Mouse (Mus musculus): ENCODE measurements around the gene Il17re. TPM values are rescaled to one million over a fixed set of nuclear protein-coding genes. Genes with fewer than 3 reads are reported as not detected.
A peak's percentile ranks its signal among the peaks of the same experiment; 100 is the strongest.

Il17re gene
- polyA plus RNA-seq, 1 experiment from 2014 or later = 12.0 TPM

DNA sequence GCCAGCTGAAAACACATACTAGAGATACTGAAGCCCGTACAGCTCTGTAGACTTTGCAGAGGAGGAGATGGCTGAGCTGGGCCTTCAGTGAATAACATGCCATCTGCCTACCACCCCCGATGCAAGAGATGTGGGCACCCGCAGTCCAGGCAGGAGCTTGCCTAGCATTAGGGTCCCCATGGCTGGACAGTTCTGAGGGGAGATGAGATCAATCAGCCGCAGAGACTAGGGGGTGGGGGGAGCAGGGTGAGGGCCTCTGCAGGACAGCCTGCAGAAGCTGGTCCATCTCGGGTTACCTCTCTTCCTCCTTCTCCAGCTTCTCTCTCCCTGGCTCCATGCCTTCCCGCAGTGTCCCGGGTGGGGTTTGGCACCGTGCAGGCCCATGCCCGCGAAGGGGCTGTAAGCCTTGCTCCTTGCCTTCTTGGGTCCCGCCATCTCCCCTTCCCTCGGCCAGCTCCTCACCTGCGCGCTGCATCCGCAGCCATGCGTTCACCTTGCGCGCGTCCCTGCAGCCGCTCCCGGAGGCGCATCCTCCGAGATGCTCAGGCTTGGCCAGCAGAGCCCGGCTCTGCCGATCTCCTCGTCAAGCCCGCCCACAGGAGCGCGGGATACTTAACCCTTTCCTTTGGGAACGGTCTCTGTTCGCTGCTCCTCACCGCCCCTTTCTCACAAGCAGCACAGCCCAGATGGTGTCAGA, 43.3 kb downstream of the Il17re start, which contains the start of gene Prrt3:
Prrt3 (minus strand) TSS at position 544 of the 697 bp plus-strand sequence.
- Histone ChIP-seq H3K36me3 (ENCODE audit: insufficient read depth) (no peaks in the 10 kb centered on the region), H3K4me3 (ENCODE audit: low read depth, low read length) (peak within 1 kb of the TSS; percentile 32), H3K4me2 (peak within 1 kb of the TSS; percentile 60), H3K4me1 (ENCODE audit: insufficient read depth) (no peaks in the 10 kb centered on the region), H3K9me3 (ENCODE audit: low read depth, low read length) (no peaks in the 10 kb centered on the region), H3K27ac (ENCODE audit: low read depth) (no peak within 1 kb of the TSS), H3K27me3 (ENCODE audit: insufficient read depth, low read length) (peaks cover 26% of the 10 kb centered on the region), H3K9ac (peak within 1 kb of the TSS; percentile 46)
- ATAC-seq (ENCODE audit: insufficient read depth) = 0 out of 2 replicates have a peak, but pooled peaks have one; percentile 21
- DNase-seq = peak; percentile 25
- TF ChIP-seq CTCF (IDR thresholded peaks at IDR 0.05; ENCODE audit: low read depth) = no peak
- 3% methylated on average over 32 of the region's 32 CpGs for WGBS

DNA sequence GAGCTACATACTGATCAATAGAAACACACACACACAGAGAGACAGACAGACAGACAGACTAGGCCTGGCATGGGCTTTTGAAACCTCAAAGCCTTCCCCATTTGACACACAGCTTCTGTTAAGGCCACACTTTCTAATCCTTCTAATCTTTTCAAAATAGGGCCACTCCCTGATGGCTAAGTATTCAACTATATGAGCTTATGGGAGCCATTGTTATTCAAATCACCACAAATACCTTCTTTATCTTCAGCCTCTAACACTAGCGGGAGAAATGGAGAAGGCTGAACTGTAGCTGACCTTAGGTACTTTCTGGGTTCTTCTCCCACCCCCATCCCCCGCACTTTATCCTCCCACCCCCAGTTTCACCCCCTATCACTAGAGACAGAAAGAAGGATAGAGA, 44.5 kb downstream of the Il17re start:
- no peaks in the 10 kb centered on the region for H3K36me3 ChIP-seq (ENCODE audit: insufficient read depth)
- H3K4me1 ChIP-seq (ENCODE audit: insufficient read depth) = no peaks in the 10 kb centered on the region
- peaks cover 26% of the 10 kb centered on the region for H3K27me3 ChIP-seq (ENCODE audit: insufficient read depth, low read length)
- no peak overlapping the region for H3K9ac ChIP-seq
- no peak overlapping the region for H3K27ac ChIP-seq (ENCODE audit: low read depth)
- ATAC-seq (ENCODE audit: insufficient read depth) (no peak), DNase-seq (no peak)
- no peak overlapping the region for H3K4me2 ChIP-seq
- no peaks in the 10 kb centered on the region for H3K9me3 ChIP-seq (ENCODE audit: low read depth, low read length)
- no peak overlapping the region for H3K4me3 ChIP-seq (ENCODE audit: low read depth, low read length)
- WGBS = 75% methylated on average over 2 of the region's 2 CpGs
- no peak for TF ChIP-seq CTCF (IDR thresholded peaks at IDR 0.05; ENCODE audit: low read depth)

DNA sequence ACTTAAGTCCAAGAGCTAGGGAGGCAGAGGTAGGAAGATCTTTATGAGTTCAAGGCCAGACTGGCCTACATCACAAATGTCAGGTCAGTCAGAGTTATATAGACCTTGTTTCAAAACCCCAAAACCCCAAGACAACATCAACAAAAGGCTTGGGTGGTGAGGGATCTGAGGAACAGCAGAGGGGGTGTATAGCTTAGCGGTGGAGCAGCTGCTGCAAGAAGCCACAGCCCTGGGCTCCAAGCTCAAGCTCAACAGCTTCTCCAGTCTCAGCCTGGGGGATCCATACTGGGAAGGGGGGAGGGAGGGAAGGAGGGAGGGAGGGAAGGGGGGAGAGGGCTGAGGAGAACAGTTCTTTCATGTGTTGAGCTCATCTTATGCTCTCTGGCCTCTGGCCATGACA, 47.4 kb downstream of the Il17re start:
- H3K9me3 ChIP-seq (ENCODE audit: low read depth, low read length) = no peaks in the 10 kb centered on the region
- no peaks in the 10 kb centered on the region for H3K36me3 ChIP-seq (ENCODE audit: insufficient read depth)
- no peak for TF ChIP-seq CTCF (IDR thresholded peaks at IDR 0.05; ENCODE audit: low read depth)
- 70% methylated on average over 1 of the region's 1 CpGs for WGBS
- H3K4me3 ChIP-seq (ENCODE audit: low read depth, low read length) = no peak overlapping the region
- H3K9ac ChIP-seq = no peak overlapping the region
- no peak overlapping the region for H3K27ac ChIP-seq (ENCODE audit: low read depth)
- H3K4me2 ChIP-seq = no peak overlapping the region
- ATAC-seq (ENCODE audit: insufficient read depth) = no peak
- H3K27me3 ChIP-seq (ENCODE audit: insufficient read depth, low read length) = peaks cover 20% of the 10 kb centered on the region
- no peak for DNase-seq
- H3K4me1 ChIP-seq (ENCODE audit: insufficient read depth) = no peaks in the 10 kb centered on the region

DNA sequence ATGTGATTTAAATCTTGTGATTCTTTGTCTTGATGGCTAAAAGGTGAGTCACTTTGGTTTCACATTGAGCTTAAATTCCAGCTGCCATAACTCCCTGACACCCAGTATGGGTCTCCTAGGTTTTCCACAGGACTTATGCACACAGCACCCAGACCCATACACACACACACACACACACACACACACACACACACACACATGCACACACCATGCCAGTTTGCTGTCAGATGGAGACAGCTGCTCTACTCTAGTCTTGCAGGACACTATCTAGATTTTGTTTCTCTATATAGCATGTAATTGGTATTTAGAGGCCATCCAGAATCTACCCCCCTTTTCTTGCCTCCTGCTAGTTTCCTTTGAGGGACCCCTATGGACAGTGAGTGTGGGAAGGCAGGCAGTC, 48.8 kb downstream of the Il17re start:
- DNase-seq (no peak), ATAC-seq (ENCODE audit: insufficient read depth) (no peak)
- Histone ChIP-seq H3K9ac (no peak overlapping the region), H3K36me3 (ENCODE audit: insufficient read depth) (no peaks in the 10 kb centered on the region), H3K27me3 (ENCODE audit: insufficient read depth, low read length) (peaks cover 6% of the 10 kb centered on the region; the same call in 1 of the 2 replicates), H3K4me1 (ENCODE audit: insufficient read depth) (no peaks in the 10 kb centered on the region), H3K4me2 (no peak overlapping the region), H3K4me3 (ENCODE audit: low read depth, low read length) (no peak overlapping the region), H3K27ac (ENCODE audit: low read depth) (no peak overlapping the region), H3K9me3 (ENCODE audit: low read depth, low read length) (no peaks in the 10 kb centered on the region)
- TF ChIP-seq CTCF (IDR thresholded peaks at IDR 0.05; ENCODE audit: low read depth) = no peak

DNA sequence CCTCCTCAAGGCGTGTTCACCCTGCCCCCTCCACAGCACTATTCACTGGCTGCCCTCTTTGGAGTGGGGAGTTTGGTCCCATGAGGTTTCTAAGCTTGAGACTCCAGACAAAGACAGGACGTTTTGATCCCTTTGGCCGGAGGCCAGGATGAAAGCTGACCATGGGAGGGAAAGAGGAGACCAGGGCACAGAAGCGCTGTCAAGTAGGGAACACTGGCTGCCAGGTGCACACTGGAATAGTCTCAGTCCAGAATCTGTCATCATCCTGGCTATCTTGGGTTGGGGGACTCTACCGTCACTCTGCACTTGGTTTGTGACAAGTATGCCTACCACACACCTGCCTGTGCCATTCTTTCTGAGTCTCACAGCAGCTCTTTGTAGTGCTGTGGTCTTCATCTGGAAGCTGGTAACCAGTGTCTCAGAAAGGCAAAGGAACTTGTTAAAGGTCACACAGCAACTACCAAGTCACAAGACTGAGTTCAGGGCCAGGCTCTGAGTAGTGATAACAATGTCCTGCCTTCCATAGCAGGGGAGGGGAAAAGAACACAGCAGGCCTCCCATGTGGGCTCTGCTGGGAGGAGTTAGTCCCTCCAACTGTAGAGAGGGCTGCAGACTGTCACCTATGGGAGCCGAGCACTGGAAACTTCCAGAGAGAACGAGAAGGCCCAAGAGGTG, 50.1 kb downstream of the Il17re start:
- no peaks in the 10 kb centered on the region for H3K9me3 ChIP-seq (ENCODE audit: low read depth, low read length)
- no peak overlapping the region for H3K27ac ChIP-seq (ENCODE audit: low read depth)
- H3K9ac ChIP-seq = no peak overlapping the region
- no peak overlapping the region for H3K4me3 ChIP-seq (ENCODE audit: low read depth, low read length)
- H3K27me3 ChIP-seq (ENCODE audit: insufficient read depth, low read length) = no peaks in the 10 kb centered on the region
- DNase-seq (no peak), ATAC-seq (ENCODE audit: insufficient read depth) (no peak)
- TF ChIP-seq CTCF (IDR thresholded peaks at IDR 0.05; ENCODE audit: low read depth) = no peak
- no peaks in the 10 kb centered on the region for H3K4me1 ChIP-seq (ENCODE audit: insufficient read depth)
- H3K4me2 ChIP-seq = no peak overlapping the region
- H3K36me3 ChIP-seq (ENCODE audit: insufficient read depth) = 0 out of 2 replicates have a peak, but pooled peaks cover under 1% of the 10 kb centered on the region
- WGBS = 54% methylated on average over 7 of the region's 7 CpGs

DNA sequence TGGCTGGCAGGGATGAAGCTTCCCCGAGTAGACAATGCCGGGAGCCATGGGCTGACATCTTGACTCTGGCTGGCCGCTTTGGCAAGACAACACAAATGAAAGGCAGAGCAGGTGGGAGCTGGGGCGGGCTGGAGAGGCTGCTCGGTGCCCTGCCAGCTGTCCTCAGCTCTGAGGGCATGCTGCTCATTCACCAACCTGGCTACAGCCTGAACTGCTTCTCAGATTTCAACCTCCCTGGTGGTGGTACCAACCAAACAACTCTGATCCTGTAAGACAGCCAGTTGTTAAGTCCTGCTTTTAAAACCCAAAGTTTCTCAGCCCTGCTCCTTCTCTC, 50.6 kb downstream of the Il17re start:
- no peak for DNase-seq
- Histone ChIP-seq H3K36me3 (ENCODE audit: insufficient read depth) (peaks cover 6% of the 10 kb centered on the region), H3K27me3 (ENCODE audit: insufficient read depth, low read length) (no peaks in the 10 kb centered on the region)

DNA sequence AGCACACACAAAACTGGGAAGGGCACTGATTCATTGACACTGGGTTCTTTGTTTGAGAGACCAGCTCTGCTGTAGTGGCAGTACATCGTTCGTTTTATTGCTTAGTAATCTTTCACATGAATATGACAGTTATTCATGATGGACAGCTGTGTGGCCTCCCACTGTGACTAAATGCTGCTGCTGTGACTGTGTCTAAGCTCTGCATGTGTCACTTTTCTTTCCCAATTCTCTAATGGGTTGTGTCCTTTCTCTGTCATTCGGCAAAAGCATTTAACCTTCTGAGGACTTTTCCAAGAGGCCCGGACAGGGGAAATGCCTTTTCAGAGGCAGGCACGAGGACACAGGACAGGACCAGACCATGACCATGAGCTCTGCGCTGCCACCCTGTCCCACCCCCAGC, 55.7 kb downstream of the Il17re start:
- no peaks in the 10 kb centered on the region for H3K9me3 ChIP-seq (ENCODE audit: low read depth, low read length)
- H3K4me2 ChIP-seq = no peak overlapping the region
- TF ChIP-seq CTCF (IDR thresholded peaks at IDR 0.05; ENCODE audit: low read depth) = no peak
- H3K27me3 ChIP-seq (ENCODE audit: insufficient read depth, low read length) = no peaks in the 10 kb centered on the region
- no peak overlapping the region for H3K4me3 ChIP-seq (ENCODE audit: low read depth, low read length)
- no peaks in the 10 kb centered on the region for H3K4me1 ChIP-seq (ENCODE audit: insufficient read depth)
- 89% methylated on average over 6 of the region's 6 CpGs for WGBS
- H3K27ac ChIP-seq (ENCODE audit: low read depth) = no peak overlapping the region
- ATAC-seq (ENCODE audit: insufficient read depth) (no peak), DNase-seq (no peak)
- H3K36me3 ChIP-seq (ENCODE audit: insufficient read depth) = peaks cover 56% of the 10 kb centered on the region
- H3K9ac ChIP-seq = no peak overlapping the region

More for the DNA sequence above, 50.6 kb downstream of the Il17re start:
- 48% methylated on average over 5 of the region's 5 CpGs for WGBS
- ATAC-seq (ENCODE audit: insufficient read depth) = no peak
- Histone ChIP-seq H3K4me3 (ENCODE audit: low read depth, low read length) (no peak overlapping the region), H3K9ac (no peak overlapping the region), H3K27ac (ENCODE audit: low read depth) (no peak overlapping the region), H3K4me2 (no peak overlapping the region), H3K9me3 (ENCODE audit: low read depth, low read length) (no peaks in the 10 kb centered on the region), H3K4me1 (ENCODE audit: insufficient read depth) (no peaks in the 10 kb centered on the region)
- no peak for TF ChIP-seq CTCF (IDR thresholded peaks at IDR 0.05; ENCODE audit: low read depth)

Measured in lung, embryonic 14.5 days (tissue).